Mouse (Mus musculus) forebrain, embryonic 16.5 days (tissue): ENCODE measurements around the gene Kcnma1. TPM values are rescaled to one million over a fixed set of nuclear protein-coding genes. Genes with fewer than 3 reads are reported as not detected.

Experiments
- ATAC-seq: fragments of 200-750 bp; cut with Nextera tagmentation; 2 replicates; pipeline ENCODE4 v1.8.0; 2017; ENCODE audit warnings: mild to moderate bottlenecking, moderate library complexity
- H3K27ac ChIP-seq: fragments of 300-500 bp; sonication (generic); 2 replicates; pipeline ENCODE4 v1.5.1; 2014; ENCODE audit warnings: low read length, control low read depth
- H3K27me3 ChIP-seq: fragments of 300-500 bp; sonication (generic); replicated peaks from 2 replicates; pipeline ENCODE4 v1.6.1; 2014; ENCODE audit warnings: low read length; ENCODE audit not compliant: control insufficient read depth, insufficient read depth
- H3K36me3 ChIP-seq: fragments of 300-500 bp; sonication (generic); 2 replicates; pipeline ENCODE4 v1.6.1; 2014; ENCODE audit not compliant: control insufficient read depth, insufficient read depth
- H3K4me1 ChIP-seq: fragments of 300-500 bp; sonication (generic); replicated peaks from 2 replicates; pipeline ENCODE4 v1.6.1; 2014; ENCODE audit warnings: low read length; ENCODE audit not compliant: control insufficient read depth, insufficient read depth
- H3K4me2 ChIP-seq: fragments of 300-500 bp; sonication (generic); 2 replicates; pipeline ENCODE4 v1.6.1; 2014; ENCODE audit warnings: mild to moderate bottlenecking, low read length, control low read depth
- H3K4me3 ChIP-seq: fragments of 300-500 bp; sonication (generic); replicated peaks from 2 replicates; pipeline ENCODE4 v1.5.1; 2014; ENCODE audit warnings: mild to moderate bottlenecking, low read length, control low read depth
- H3K9ac ChIP-seq: fragments of 300-500 bp; sonication (generic); replicated peaks from 2 replicates; pipeline ENCODE4 v1.6.1; 2014; ENCODE audit warnings: low read depth, low read length, control low read depth
- H3K9me3 ChIP-seq: fragments of 300-500 bp; sonication (generic); 2 replicates; pipeline ENCODE4 v1.6.1; 2016; ENCODE audit warnings: low read length; ENCODE audit not compliant: control insufficient read depth
- WGBS: fragments of 180-500 bp; shearing (Covaris S2); extraction: QIAGEN DNeasy Blood & Tissue Kit; methylation state at CpG from one replicate; pipeline ENCODE4 v1.1.7; 2014; 5-methylcytosine and 5-hydroxymethylcytosine counted together
- polyA plus RNA-seq: library from polyadenylated mRNA; unstranded; fragments of >200 nt; fragmentation: Nextera tagmentation; extraction: Ambion mirVana; gene quantifications from 2 replicates; pipeline ENCODE4 v1.2.1, GENCODE M21; 2015

Gene Kcnma1
- polyA plus RNA-seq, 1 experiment from 2014 or later: 12.3 TPM

GRCm38 (mm10) chr14:23824937-23825336 is 189.4 kb downstream of the Kcnma1 start:
- no peaks in the 10 kb centered on the region for H3K4me1 ChIP-seq
- 78% methylated on average over 2 of the region's 2 CpGs for WGBS
- no peaks in the 10 kb centered on the region for H3K36me3 ChIP-seq
- H3K27me3 ChIP-seq: no peaks in the 10 kb centered on the region
- H3K9me3 ChIP-seq: no peaks in the 10 kb centered on the region
- H3K9ac ChIP-seq: no peak overlapping the region
- H3K4me3 ChIP-seq: no peak overlapping the region
- no peak overlapping the region for H3K4me2 ChIP-seq
- no peak for ATAC-seq
- H3K27ac ChIP-seq: no peak overlapping the region

- no peak for ATAC-seq
- WGBS: 74% methylated on average over 4 of the region's 4 CpGs
- Histone ChIP-seq H3K4me3 (no peak overlapping the region), H3K9ac (no peak overlapping the region), H3K27me3 (no peaks in the 10 kb centered on the region), H3K9me3 (no peaks in the 10 kb centered on the region), H3K36me3 (no peaks in the 10 kb centered on the region), H3K4me1 (no peaks in the 10 kb centered on the region), H3K27ac (no peak overlapping the region), H3K4me2 (no peak overlapping the region)
Measured at GRCm38 (mm10) chr14:23824267-23824666, 190.0 kb downstream of the Kcnma1 start.

DNA sequence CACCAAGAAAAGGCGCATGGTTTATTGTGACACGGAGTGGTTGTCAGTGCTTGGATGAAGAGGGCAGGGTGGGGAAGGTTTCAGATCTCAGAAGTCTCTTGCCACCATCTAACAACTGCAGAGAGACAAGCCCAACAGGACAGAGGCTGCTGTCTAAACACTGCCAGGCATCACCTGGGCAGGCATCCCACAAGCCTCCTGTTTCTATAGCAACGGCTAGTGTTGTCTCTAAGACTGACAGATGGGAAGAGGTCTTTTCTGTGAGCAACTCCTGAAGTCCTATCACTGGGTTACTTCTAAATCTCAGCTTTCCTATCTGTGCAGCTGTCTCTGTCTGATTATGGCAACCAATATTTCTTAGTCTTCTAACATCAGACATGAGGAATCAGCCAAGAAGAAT is 196.7 kb downstream of the Kcnma1 start:
- H3K4me1 ChIP-seq: no peaks in the 10 kb centered on the region
- H3K4me2 ChIP-seq: no peak overlapping the region
- no peaks in the 10 kb centered on the region for H3K36me3 ChIP-seq
- 89% methylated on average over 3 of the region's 3 CpGs for WGBS
- no peaks in the 10 kb centered on the region for H3K27me3 ChIP-seq
- H3K9me3 ChIP-seq: no peaks in the 10 kb centered on the region
- H3K4me3 ChIP-seq: no peak overlapping the region
- H3K27ac ChIP-seq: no peak overlapping the region
- no peak overlapping the region for H3K9ac ChIP-seq
- ATAC-seq: no peak

DNA sequence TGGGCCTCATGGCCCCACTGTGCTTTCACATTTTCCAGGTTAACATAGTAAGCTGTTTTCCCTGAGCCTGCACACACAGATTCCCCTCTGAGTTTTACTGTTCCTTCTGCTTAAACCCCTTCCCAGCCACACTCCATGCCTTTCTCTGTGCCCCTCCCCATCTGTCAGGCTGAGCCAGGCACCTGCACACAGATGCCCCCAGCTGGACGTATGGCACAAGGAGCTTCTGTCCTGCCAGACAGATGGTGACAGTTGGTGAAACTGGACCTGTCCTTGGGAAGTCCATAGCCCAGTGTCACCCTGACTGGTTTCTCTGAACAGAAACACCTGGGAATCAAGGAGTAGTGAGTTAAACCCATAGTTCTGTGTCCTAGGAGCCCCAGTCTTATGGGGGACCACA is 204.2 kb downstream of the Kcnma1 start:
- H3K9ac ChIP-seq: no peak overlapping the region
- no peaks in the 10 kb centered on the region for H3K9me3 ChIP-seq
- H3K4me1 ChIP-seq: no peaks in the 10 kb centered on the region
- H3K4me3 ChIP-seq: no peak overlapping the region
- H3K36me3 ChIP-seq: no peaks in the 10 kb centered on the region
- no peaks in the 10 kb centered on the region for H3K27me3 ChIP-seq
- ATAC-seq: no peak
- 52% methylated on average over 1 of the region's 1 CpGs for WGBS
- H3K4me2 ChIP-seq: no peak overlapping the region
- no peak overlapping the region for H3K27ac ChIP-seq

DNA sequence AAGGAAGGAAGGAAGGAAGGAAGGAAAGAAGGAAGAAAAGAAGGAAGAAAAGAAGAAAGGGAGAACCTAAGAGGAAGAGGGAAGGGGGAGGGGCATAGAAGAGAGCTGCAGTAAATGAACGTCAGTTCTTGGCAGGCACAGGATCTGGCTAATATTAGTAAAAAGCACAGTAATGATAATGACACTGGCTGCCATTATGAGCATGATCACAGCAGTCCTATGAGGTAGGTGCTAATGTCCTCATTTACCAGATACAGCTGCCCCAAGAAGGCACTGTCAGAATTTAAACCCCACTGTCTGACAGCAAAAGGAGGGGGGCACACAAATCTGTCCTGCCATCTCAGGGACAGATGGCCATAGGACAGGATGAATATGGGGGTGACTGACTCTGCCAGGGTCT is 205.2 kb downstream of the Kcnma1 start:
- no peak overlapping the region for H3K27ac ChIP-seq
- 29% methylated on average over 1 of the region's 1 CpGs for WGBS
- H3K27me3 ChIP-seq: no peaks in the 10 kb centered on the region
- no peaks in the 10 kb centered on the region for H3K9me3 ChIP-seq
- H3K36me3 ChIP-seq: no peaks in the 10 kb centered on the region
- H3K4me3 ChIP-seq: no peak overlapping the region
- H3K4me2 ChIP-seq: no peak overlapping the region
- no peaks in the 10 kb centered on the region for H3K4me1 ChIP-seq
- H3K9ac ChIP-seq: no peak overlapping the region
- no peak for ATAC-seq

DNA sequence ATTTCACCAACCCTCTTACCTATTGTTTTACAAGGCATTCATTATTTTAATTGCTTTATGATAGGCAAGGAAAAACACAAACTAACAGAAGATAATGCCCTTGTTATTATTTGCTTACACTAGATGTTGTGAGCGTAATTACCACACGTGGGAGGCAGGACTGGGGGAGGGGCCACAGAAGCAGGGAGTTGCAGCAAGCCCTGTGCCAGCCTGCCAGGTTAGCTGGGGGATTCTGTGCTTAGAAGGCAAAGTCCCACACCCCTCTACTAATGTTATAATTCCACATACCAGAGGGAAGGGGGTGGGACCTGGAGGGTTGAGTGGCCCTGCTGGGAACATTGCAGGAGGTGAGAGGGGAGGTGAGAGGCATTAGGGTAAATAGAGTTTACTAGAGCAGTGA is 207.9 kb downstream of the Kcnma1 start:
- ATAC-seq: no peak

GRCm38 (mm10) chr14:23796878-23797277 is 217.4 kb downstream of the Kcnma1 start:
- WGBS: 94% methylated on average over 7 of the region's 7 CpGs
- no peaks in the 10 kb centered on the region for H3K27me3 ChIP-seq
- no peaks in the 10 kb centered on the region for H3K4me1 ChIP-seq
- H3K4me2 ChIP-seq: no peak overlapping the region
- peaks cover 3% of the 10 kb centered on the region; the same call in 1 of the 2 replicates for H3K9me3 ChIP-seq
- H3K36me3 ChIP-seq: no peaks in the 10 kb centered on the region
- ATAC-seq: no peak
- H3K27ac ChIP-seq: no peak overlapping the region
- H3K4me3 ChIP-seq: no peak overlapping the region
- no peak overlapping the region for H3K9ac ChIP-seq

More for the DNA sequence above, 207.9 kb downstream of the Kcnma1 start:
- H3K9me3 ChIP-seq: no peaks in the 10 kb centered on the region
- H3K4me1 ChIP-seq: no peaks in the 10 kb centered on the region
- no peaks in the 10 kb centered on the region for H3K36me3 ChIP-seq
- H3K27ac ChIP-seq: no peak overlapping the region
- WGBS: 30% methylated on average over 2 of the region's 2 CpGs
- no peak overlapping the region for H3K4me3 ChIP-seq
- H3K27me3 ChIP-seq: no peaks in the 10 kb centered on the region
- H3K9ac ChIP-seq: no peak overlapping the region
- no peak overlapping the region for H3K4me2 ChIP-seq

GRCm38 (mm10) chr14:23792674-23793073 is 221.6 kb downstream of the Kcnma1 start:
- ATAC-seq: no peak
- Histone ChIP-seq H3K36me3 (no peaks in the 10 kb centered on the region), H3K9ac (no peak overlapping the region), H3K27me3 (no peaks in the 10 kb centered on the region), H3K9me3 (no peaks in the 10 kb centered on the region), H3K4me2 (no peak overlapping the region), H3K4me1 (no peaks in the 10 kb centered on the region), H3K27ac (no peak overlapping the region), H3K4me3 (no peak overlapping the region)
- 59% methylated on average over 3 of the region's 3 CpGs for WGBS

DNA sequence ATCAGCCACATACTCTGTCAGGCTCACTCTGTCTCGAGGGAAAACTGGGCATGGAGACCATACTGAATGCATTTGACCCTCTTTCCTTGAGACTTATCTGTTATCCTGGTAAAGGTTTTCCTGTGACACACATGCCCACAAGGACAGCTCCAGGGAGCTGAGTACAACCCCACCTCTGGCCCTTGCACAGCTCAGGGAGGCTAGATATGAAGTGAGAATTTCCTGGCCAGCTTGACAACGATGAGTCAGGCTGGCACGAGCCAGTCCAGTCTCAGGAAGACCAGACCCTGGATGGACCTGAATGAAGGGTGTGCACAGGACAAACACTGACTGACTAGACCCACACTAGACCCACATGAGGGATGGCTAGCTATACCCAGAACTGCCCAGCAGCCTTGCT is 222.2 kb downstream of the Kcnma1 start:
- no peaks in the 10 kb centered on the region for H3K27me3 ChIP-seq
- no peaks in the 10 kb centered on the region for H3K9me3 ChIP-seq
- no peak overlapping the region for H3K9ac ChIP-seq
- no peak for ATAC-seq
- H3K36me3 ChIP-seq: no peaks in the 10 kb centered on the region
- no peak overlapping the region for H3K27ac ChIP-seq
- WGBS: 75% methylated on average over 3 of the region's 3 CpGs
- no peak overlapping the region for H3K4me3 ChIP-seq
- no peaks in the 10 kb centered on the region for H3K4me1 ChIP-seq
- no peak overlapping the region for H3K4me2 ChIP-seq

GRCm38 (mm10) chr14:23791261-23791691 is 223.0 kb downstream of the Kcnma1 start:
- Histone ChIP-seq H3K36me3 (no peaks in the 10 kb centered on the region), H3K4me2 (no peak overlapping the region), H3K27ac (no peak overlapping the region), H3K27me3 (no peaks in the 10 kb centered on the region), H3K9me3 (no peaks in the 10 kb centered on the region), H3K9ac (no peak overlapping the region), H3K4me3 (no peak overlapping the region), H3K4me1 (no peaks in the 10 kb centered on the region)
- no peak for ATAC-seq
- WGBS: 56% methylated on average over 13 of the region's 13 CpGs
